Mouse (Mus musculus): ENCODE measurements around the gene Nisch. TPM values are rescaled to one million over a fixed set of nuclear protein-coding genes. Genes with fewer than 3 reads are reported as not detected.

Nisch gene
- polyA plus RNA-seq, 1 experiment = 292 TPM

- peak within 1 kb of the TSS; percentile 49 for H3K4me3 ChIP-seq (replicated peaks; ENCODE audit: insufficient read depth, low read depth, low read length)
- WGBS = 5% methylated on average over 62 of the region's 63 CpGs
- no peak within 1 kb of the TSS for H3K27ac ChIP-seq (ENCODE audit: insufficient read depth, low read length)
- no peaks in the 10 kb centered on the region for H3K27me3 ChIP-seq (ENCODE audit: control insufficient read depth, insufficient read depth, low read length)
- 0 out of 2 replicates have a peak, but pooled peaks cover 8% of the 10 kb centered on the region for H3K4me1 ChIP-seq (ENCODE audit: control insufficient read depth, insufficient read depth, low read length)
- no peak for TF ChIP-seq CTCF (IDR thresholded peaks at IDR 0.05; ENCODE audit: borderline replicate concordance, insufficient read depth, low read depth, low read length)
- no peak for TF ChIP-seq POLR2A (IDR thresholded peaks at IDR 0.05; ENCODE audit: borderline replicate concordance, insufficient read depth, low read length)
- DNase-seq = peak; percentile 63 to 74
These were observed 86.2 kb downstream of the Nisch start, which contains the start of gene Nt5dc2 for GRCm38 (mm10) chr14:31130236-31131220. Nt5dc2 (plus strand) TSS chr14:31131053.

DNA sequence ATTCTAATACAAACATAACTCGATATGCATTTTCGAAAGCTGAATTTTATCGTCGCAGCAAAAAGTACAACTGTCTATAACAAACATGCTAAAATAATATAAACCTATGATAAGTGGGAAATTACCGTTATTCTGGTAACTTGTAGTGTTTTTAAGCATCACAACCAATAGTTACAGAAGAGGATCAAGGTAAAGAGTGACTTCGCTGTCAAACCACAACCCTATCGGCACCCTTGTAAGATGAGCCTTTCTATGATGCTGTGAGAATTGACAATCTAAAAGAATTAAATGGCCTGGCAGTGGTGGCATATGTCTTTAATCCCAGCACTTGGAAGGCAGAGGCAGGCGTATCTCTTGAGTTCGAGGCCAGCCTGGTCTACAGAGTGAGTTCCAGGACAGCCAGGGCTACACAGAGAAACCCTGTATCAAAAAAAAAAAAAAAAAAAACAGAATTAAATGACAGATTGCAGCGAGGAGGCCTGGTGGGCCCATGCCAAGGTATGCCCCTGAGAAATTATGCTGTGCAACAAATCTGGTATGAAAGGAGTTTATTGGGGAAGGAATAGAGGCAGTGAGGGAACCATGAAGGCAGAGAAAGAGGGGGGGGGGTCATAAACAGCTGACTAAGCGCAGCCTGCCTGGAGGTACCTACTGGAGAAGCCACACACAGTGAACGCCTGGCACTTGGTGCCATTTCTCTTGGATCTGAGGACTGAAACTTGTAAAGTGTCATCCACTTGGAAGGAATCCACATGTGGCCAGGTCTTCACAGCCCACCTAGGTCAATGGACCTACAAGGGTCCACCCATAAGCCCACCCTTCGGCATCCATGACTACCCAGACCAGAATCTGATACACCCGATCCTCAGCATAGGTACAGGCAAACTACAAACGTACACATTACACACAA, 87.2 kb downstream of the Nisch start:
- peak in 1 of 2 experiments; percentile 31 for DNase-seq
- Histone ChIP-seq H3K4me1 (ENCODE audit: control insufficient read depth, insufficient read depth, low read length) (0 out of 2 replicates have a peak, but pooled peaks cover 8% of the 10 kb centered on the region), H3K27me3 (ENCODE audit: control insufficient read depth, insufficient read depth, low read length) (no peaks in the 10 kb centered on the region), H3K27ac (ENCODE audit: insufficient read depth, low read length) (no peak overlapping the region), H3K4me3 (replicated peaks; ENCODE audit: insufficient read depth, low read depth, low read length) (peak overlapping the region; percentile 60)
- no peak for TF ChIP-seq CTCF (IDR thresholded peaks at IDR 0.05; ENCODE audit: borderline replicate concordance, insufficient read depth, low read depth, low read length)
- TF ChIP-seq POLR2A (IDR thresholded peaks at IDR 0.05; ENCODE audit: borderline replicate concordance, insufficient read depth, low read length) = no peak
- 56% methylated on average over 15 of the region's 15 CpGs for WGBS

- Histone ChIP-seq H3K27me3 (ENCODE audit: control insufficient read depth, insufficient read depth, low read length) (no peaks in the 10 kb centered on the region), H3K4me3 (replicated peaks; ENCODE audit: insufficient read depth, low read depth, low read length) (peak within 1 kb of the TSS; percentile 83), H3K4me1 (ENCODE audit: control insufficient read depth, insufficient read depth, low read length) (0 out of 2 replicates have a peak, but pooled peaks cover 8% of the 10 kb centered on the region), H3K27ac (ENCODE audit: insufficient read depth, low read length) (peak within 1 kb of the TSS; percentile 29; the same call in 1 of the 2 replicates)
- DNase-seq = peak; percentile 94 to 98
- under 1% methylated on average over 33 of the region's 33 CpGs for WGBS
- TF ChIP-seq POLR2A (IDR thresholded peaks at IDR 0.05; ENCODE audit: borderline replicate concordance, insufficient read depth, low read length) (peak; percentile 78), CTCF (IDR thresholded peaks at IDR 0.05; ENCODE audit: borderline replicate concordance, insufficient read depth, low read depth, low read length) (peak; percentile 57)
These were observed 87.9 kb downstream of the Nisch start, which contains the start of gene Smim4 for GRCm38 (mm10) chr14:31128826-31129219. Smim4 (minus strand) TSS chr14:31128956.

- Histone ChIP-seq H3K4me1 (ENCODE audit: control insufficient read depth, insufficient read depth, low read length) (0 out of 2 replicates have a peak, but pooled peaks cover 8% of the 10 kb centered on the region), H3K27me3 (ENCODE audit: control insufficient read depth, insufficient read depth, low read length) (no peaks in the 10 kb centered on the region), H3K4me3 (replicated peaks; ENCODE audit: insufficient read depth, low read depth, low read length) (peak overlapping the region; percentile 83), H3K27ac (ENCODE audit: insufficient read depth, low read length) (peak overlapping the region; percentile 29; the same call in 1 of the 2 replicates)
- TF ChIP-seq POLR2A (IDR thresholded peaks at IDR 0.05; ENCODE audit: borderline replicate concordance, insufficient read depth, low read length) (no peak), CTCF (IDR thresholded peaks at IDR 0.05; ENCODE audit: borderline replicate concordance, insufficient read depth, low read depth, low read length) (no peak)
- peak in 1 of 2 experiments; percentile 46 for DNase-seq
- 2% methylated on average over 23 of the region's 23 CpGs for WGBS
These were observed 88.5 kb downstream of the Nisch start for GRCm38 (mm10) chr14:31128101-31128825.

GRCm38 (mm10) chr14:31126826-31127225, 89.9 kb downstream of the Nisch start:
- no peak overlapping the region for H3K27ac ChIP-seq (ENCODE audit: insufficient read depth, low read length)
- TF ChIP-seq POLR2A (IDR thresholded peaks at IDR 0.05; ENCODE audit: borderline replicate concordance, insufficient read depth, low read length) (no peak), CTCF (IDR thresholded peaks at IDR 0.05; ENCODE audit: borderline replicate concordance, insufficient read depth, low read depth, low read length) (no peak)
- 0 out of 2 replicates have a peak, but pooled peaks cover 8% of the 10 kb centered on the region for H3K4me1 ChIP-seq (ENCODE audit: control insufficient read depth, insufficient read depth, low read length)
- H3K4me3 ChIP-seq (replicated peaks; ENCODE audit: insufficient read depth, low read depth, low read length) = no peak overlapping the region
- no peak for DNase-seq
- WGBS = 88% methylated on average over 8 of the region's 8 CpGs
- H3K27me3 ChIP-seq (ENCODE audit: control insufficient read depth, insufficient read depth, low read length) = no peaks in the 10 kb centered on the region

- Histone ChIP-seq H3K4me3 (replicated peaks; ENCODE audit: insufficient read depth, low read depth, low read length) (no peak overlapping the region), H3K27ac (ENCODE audit: insufficient read depth, low read length) (no peak overlapping the region), H3K27me3 (ENCODE audit: control insufficient read depth, insufficient read depth, low read length) (no peaks in the 10 kb centered on the region), H3K4me1 (ENCODE audit: control insufficient read depth, insufficient read depth, low read length) (0 out of 2 replicates have a peak, but pooled peaks cover 8% of the 10 kb centered on the region)
- no peak for DNase-seq
- no peak for TF ChIP-seq CTCF (IDR thresholded peaks at IDR 0.05; ENCODE audit: borderline replicate concordance, insufficient read depth, low read depth, low read length)
- no peak for TF ChIP-seq POLR2A (IDR thresholded peaks at IDR 0.05; ENCODE audit: borderline replicate concordance, insufficient read depth, low read length)
- 65% methylated on average over 9 of the region's 9 CpGs for WGBS
These were observed 91.4 kb downstream of the Nisch start for GRCm38 (mm10) chr14:31125106-31126075.

Other genes starting within 250 kb of the Nisch start
- 79.5 and 84.4 TPM in 2 replicates for gene Glt8d1, start 215.5 kb downstream of the Nisch start, polyA plus RNA-seq (2012; rRNA removed)
- gene Spcs1, start 215.3 kb downstream of the Nisch start, polyA plus RNA-seq (2012; rRNA removed) = 277 and 290 TPM in 2 replicates
- gene Pbrm1, start 197.8 kb downstream of the Nisch start, polyA plus RNA-seq (2012; rRNA removed) = 22.2 and 24.2 TPM in 2 replicates
- gene Gnl3, start 197.8 kb downstream of the Nisch start, polyA plus RNA-seq (2012; rRNA removed) = 47.3 and 52.1 TPM in 2 replicates
- 35.3 and 42.4 TPM in 2 replicates for gene Smim4, start 88.0 kb downstream of the Nisch start, polyA plus RNA-seq (2012; rRNA removed)
- gene Nt5dc2, start 85.9 kb downstream of the Nisch start, polyA plus RNA-seq (2012; rRNA removed) = 28.3 and 28.4 TPM in 2 replicates
- gene Stab1, start 48.3 kb downstream of the Nisch start, polyA plus RNA-seq (2012; rRNA removed) = 8.6 and 9.6 TPM in 2 replicates
- 6.1 and 7.6 TPM in 2 replicates for gene Tnnc1, start 8.6 kb downstream of the Nisch start, polyA plus RNA-seq (2012; rRNA removed)
- gene Sema3g, start 914 bp upstream of the Nisch start, polyA plus RNA-seq (2012; rRNA removed) = 3.0 and 3.2 TPM in 2 replicates
- 6.5 and 7.8 TPM in 2 replicates for gene Phf7, start 34.4 kb upstream of the Nisch start, polyA plus RNA-seq (2012; rRNA removed)
- 128 and 131 TPM in 2 replicates for gene Bap1, start 34.5 kb upstream of the Nisch start, polyA plus RNA-seq (2012; rRNA removed)
- 1.3 and 1.9 TPM in 2 replicates for gene Dnah1, start 107.0 kb upstream of the Nisch start, polyA plus RNA-seq (2012; rRNA removed)
- 38.0 and 40.4 TPM in 2 replicates for gene Capn7, start 119.7 kb upstream of the Nisch start, polyA plus RNA-seq (2012; rRNA removed)
- 72.9 and 77.1 TPM in 2 replicates for gene Sh3bp5, start 219.1 kb upstream of the Nisch start, polyA plus RNA-seq (2012; rRNA removed)